Mouse (Mus musculus): ENCODE measurements at regions not wholly inside any gene's neighbourhood (a gene's known extent, or its start where the extent isn't known, plus 50 kb on each side); places are given as distances from the start of the nearest gene placed in this dataset.

DNA sequence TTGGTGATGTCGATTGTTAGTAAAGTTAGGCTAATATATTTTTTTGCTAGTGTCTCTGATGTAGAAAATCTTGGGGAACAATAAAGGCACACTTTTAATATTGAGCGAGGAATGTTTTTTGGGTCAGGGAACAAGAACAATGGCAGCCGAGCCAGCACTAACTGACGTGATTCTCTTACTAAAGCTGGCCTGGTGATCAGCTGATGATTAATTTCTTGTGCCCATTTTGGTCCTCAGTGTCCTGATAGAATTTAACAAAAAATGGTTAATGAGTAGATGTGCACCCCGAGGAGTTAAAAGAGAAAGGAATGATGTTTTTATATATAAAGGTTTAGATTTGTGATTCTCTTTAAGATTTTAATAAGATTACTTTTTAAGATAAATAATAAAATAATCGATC, 289.0 kb upstream of the Adgrl2 start:
- Histone ChIP-seq H3K4me1 (replicated peaks) (peaks cover 3% of the 10 kb centered on the region; the same call in 1 of the 2 replicates), H3K27ac (no peak overlapping the region), H3K27me3 (ENCODE audit: insufficient read depth, poor library complexity, severe bottlenecking) (peaks cover 7% of the 10 kb centered on the region; the same call in 1 of the 2 replicates), H3K4me3 (no peak overlapping the region), H3K36me3 (no peaks in the 10 kb centered on the region), H3K9me3 (no peaks in the 10 kb centered on the region)
- no peak for DNase-seq (ENCODE audit: low spot score)
- 69% methylated on average over 6 of the region's 6 CpGs for WGBS

DNA sequence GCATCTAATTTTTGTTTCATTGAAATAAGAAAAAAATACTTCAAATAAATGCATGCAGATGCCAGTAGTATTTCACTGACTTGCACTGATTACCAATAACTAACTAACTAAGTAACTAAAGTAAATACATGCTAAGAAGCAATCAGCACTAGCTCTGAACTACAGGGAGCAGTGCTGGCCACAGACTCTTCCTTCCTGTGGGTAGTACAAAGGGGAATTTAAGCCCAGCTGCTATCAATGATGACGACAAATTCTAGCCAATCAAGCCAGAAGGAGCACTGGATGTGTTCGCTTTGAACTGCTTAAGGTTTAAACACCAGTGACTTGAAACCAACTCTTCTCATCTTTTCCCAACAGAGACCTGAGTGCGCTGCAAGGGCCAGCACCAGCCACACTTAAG, 287.5 kb upstream of the Adgrl2 start:
- no peaks in the 10 kb centered on the region for H3K36me3 ChIP-seq
- no peak for DNase-seq (ENCODE audit: low spot score)
- WGBS, result 83% methylated on average over 3 of the region's 3 CpGs
- 0 out of 2 replicates have a peak, but pooled peaks cover 5% of the 10 kb centered on the region for H3K27me3 ChIP-seq (ENCODE audit: insufficient read depth, poor library complexity, severe bottlenecking)
- no peaks in the 10 kb centered on the region; the same call in 1 of the 2 replicates for H3K4me1 ChIP-seq (replicated peaks)
- no peak overlapping the region for H3K27ac ChIP-seq
- H3K9me3 ChIP-seq, result no peaks in the 10 kb centered on the region
- no peak overlapping the region for H3K4me3 ChIP-seq

DNA sequence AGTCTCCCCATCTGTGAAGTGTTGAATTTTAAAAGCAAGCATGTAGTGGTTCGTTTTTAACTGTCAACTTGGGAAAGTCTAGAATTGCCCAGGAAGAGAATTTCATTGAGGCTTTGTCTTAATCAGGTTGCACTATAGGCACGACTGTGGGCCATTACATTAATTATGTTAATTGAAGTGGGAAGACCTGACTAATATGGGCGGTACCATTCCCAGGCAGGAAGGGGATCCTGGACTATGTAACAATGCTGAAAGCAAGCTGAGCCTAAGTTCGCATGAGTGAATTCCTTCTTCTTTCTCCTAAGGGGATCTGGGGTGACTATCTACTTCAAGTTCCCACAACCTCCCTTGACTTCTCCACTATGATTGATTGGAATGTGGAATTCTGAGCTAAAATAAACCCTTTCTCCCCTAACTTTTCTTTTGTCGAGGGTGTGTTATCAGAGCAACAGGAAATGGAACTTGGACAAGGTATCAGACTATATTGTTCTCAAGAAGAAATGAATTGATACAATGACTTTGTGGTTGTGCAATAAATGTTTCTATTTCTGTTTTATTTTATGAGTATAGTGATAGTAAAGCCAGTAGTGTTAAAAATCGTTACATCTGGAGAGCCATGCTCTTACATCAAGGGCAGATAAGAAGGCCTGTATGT, 285.2 kb upstream of the Adgrl2 start:
- DNase-seq (ENCODE audit: low spot score), result no peak
- Histone ChIP-seq H3K4me3 (no peak overlapping the region), H3K27ac (no peak overlapping the region), H3K4me1 (replicated peaks) (no peaks in the 10 kb centered on the region), H3K27me3 (ENCODE audit: insufficient read depth, poor library complexity, severe bottlenecking) (no peaks in the 10 kb centered on the region), H3K9me3 (no peaks in the 10 kb centered on the region), H3K36me3 (no peaks in the 10 kb centered on the region)
- WGBS, result 83% methylated on average over 6 of the region's 6 CpGs

DNA sequence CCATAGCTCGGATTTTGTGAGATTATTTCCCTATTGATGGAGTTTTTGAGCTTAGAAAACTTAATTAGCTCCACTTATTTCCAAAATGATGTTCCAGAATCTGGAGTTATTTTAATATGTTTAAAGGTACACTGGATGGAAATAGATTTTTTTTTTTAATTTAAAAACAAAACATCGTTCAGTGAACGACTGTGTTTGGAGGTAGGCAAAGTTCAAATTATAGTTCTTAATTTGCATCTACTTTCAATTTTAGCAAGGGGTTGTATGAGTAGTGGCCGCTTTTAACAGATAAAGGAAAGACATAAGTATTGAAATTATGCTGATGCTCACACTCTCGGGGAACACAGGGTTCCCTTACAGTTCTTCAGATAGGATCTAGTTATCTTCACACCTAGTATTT, 284.6 kb upstream of the Adgrl2 start:
- no peak overlapping the region for H3K27ac ChIP-seq
- no peaks in the 10 kb centered on the region for H3K36me3 ChIP-seq
- WGBS, result 86% methylated on average over 5 of the region's 5 CpGs
- H3K4me1 ChIP-seq (replicated peaks), result no peaks in the 10 kb centered on the region
- no peaks in the 10 kb centered on the region for H3K9me3 ChIP-seq
- no peak for DNase-seq (ENCODE audit: low spot score)
- no peaks in the 10 kb centered on the region for H3K27me3 ChIP-seq (ENCODE audit: insufficient read depth, poor library complexity, severe bottlenecking)
- H3K4me3 ChIP-seq, result no peak overlapping the region

DNA sequence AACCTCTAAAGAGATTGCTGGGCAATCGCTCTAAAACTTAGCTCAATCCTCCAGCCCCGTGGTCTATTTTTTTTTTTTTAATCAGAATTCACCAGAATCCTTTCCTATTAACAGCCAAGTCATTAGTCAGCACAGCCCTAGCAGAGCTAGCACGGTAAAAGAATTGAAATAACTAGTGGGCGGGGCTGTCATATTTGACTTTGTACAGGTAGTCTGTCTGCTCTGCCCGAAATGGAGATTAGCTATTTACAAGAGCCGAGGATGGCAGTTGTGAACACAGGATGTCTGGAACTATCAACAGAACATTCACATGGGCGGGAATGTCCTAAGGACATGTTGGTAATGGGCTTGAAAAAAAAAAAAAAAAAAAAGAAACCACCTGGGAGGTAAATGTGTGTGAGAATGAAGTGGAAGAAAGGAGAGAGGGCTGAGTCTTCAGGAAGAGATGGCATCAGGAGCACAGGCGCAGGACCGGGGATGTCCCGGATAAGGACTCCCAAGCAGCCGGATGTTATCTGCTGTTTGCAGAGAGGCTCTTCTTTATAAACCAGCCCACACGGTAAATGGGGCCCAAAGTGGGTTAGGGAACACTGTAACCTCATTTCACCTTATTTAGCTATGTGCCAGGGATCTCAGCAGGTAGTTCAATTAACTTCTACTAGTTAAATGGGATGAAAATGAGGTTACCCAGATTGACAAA, 283.8 kb upstream of the Adgrl2 start:
- Histone ChIP-seq H3K4me3 (no peak overlapping the region), H3K4me1 (replicated peaks) (no peaks in the 10 kb centered on the region), H3K9me3 (no peaks in the 10 kb centered on the region), H3K27me3 (ENCODE audit: insufficient read depth, poor library complexity, severe bottlenecking) (no peaks in the 10 kb centered on the region), H3K27ac (no peak overlapping the region), H3K36me3 (no peaks in the 10 kb centered on the region)
- DNase-seq (ENCODE audit: low spot score), result no peak
- 73% methylated on average over 12 of the region's 12 CpGs for whole genome bisulfite sequencing

DNA sequence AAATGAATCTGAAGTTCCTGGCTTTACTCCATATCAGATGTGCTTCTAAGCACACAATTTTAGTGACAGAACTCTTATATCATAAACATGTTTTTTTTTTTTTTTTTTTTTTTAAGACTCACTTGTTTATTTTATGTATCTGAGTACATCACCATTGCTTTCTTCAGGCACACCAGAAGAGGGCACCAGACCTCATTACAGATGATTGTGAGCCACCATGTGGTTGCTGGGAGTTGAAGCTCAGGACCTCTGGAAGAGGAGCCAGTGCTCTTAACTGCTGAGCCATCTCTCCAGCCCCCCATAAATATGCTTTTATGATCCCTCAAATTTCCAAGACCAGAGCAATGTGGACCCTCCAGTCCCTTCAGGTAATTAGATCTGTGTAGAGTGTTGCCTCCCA, 280.1 kb upstream of the Adgrl2 start:
- no peak overlapping the region for H3K27ac ChIP-seq
- H3K36me3 ChIP-seq, result no peaks in the 10 kb centered on the region
- H3K4me1 ChIP-seq (replicated peaks), result no peaks in the 10 kb centered on the region
- H3K27me3 ChIP-seq (ENCODE audit: insufficient read depth, poor library complexity, severe bottlenecking), result no peaks in the 10 kb centered on the region
- no peak overlapping the region for H3K4me3 ChIP-seq
- DNase-seq (ENCODE audit: low spot score), result no peak
- H3K9me3 ChIP-seq, result no peaks in the 10 kb centered on the region

DNA sequence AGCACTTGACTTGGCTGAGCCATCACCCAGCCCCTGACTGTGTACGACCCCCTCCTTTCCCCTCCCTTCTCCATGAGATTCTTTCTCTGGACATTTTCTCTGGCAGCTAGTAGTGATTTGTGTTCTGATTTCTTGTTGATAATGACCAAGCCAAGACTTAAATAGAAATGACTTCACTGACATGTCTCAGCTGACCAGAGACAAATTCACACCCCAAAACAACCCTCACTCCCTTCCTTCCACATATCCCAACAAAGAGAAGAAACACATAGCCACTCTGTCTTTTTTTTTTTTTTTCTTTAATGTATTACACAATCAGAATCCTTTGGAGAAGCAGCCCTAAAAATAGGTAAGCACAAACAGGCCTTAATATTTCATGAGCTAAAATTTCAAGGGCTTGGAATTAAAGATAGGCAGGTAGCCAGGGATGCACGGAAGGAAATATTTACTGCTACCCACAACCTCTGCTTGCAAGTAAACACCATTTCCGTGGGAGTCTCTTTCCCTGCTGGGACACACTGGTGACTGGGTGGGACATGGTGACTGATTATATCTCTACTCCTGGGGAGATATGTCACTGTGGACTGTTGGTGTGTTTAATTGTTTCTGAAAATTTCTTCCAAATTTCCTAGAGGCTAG, 272.1 kb upstream of the Adgrl2 start:
- DNase-seq (ENCODE audit: low spot score), result no peak
- 89% methylated on average over 3 of the region's 3 CpGs for WGBS
- 0 out of 2 replicates have a peak, but pooled peaks cover 4% of the 10 kb centered on the region for H3K27me3 ChIP-seq (ENCODE audit: insufficient read depth, poor library complexity, severe bottlenecking)
- H3K27ac ChIP-seq, result no peak overlapping the region
- no peak overlapping the region for H3K4me3 ChIP-seq
- H3K9me3 ChIP-seq, result no peaks in the 10 kb centered on the region
- no peaks in the 10 kb centered on the region for H3K36me3 ChIP-seq
- peaks cover 19% of the 10 kb centered on the region for H3K4me1 ChIP-seq (replicated peaks)

DNA sequence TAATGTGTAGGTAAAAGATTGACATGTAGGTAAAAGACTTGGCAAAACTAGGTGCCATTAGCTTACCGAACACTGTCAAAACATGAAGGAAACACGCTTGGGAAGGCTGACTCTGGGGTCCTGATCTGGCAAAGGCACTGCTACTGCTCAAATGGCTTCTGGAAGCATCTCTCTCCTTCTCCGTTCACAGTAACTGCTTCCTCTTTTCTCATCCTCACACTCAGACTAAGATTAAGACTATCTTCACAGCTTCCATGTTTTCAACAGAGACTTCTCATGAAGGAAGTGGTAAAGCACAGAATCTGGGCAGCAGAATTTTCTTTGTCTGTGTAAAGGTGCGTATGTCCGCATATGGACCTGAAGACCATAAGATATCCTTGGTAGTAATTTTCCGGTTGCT, 271.4 kb upstream of the Adgrl2 start:
- WGBS, result 94% methylated on average over 6 of the region's 6 CpGs
- no peak overlapping the region for H3K4me3 ChIP-seq
- H3K27me3 ChIP-seq (ENCODE audit: insufficient read depth, poor library complexity, severe bottlenecking), result 0 out of 2 replicates have a peak, but pooled peaks cover 4% of the 10 kb centered on the region
- no peak for DNase-seq (ENCODE audit: low spot score)
- H3K27ac ChIP-seq, result no peak overlapping the region
- peaks cover 22% of the 10 kb centered on the region for H3K4me1 ChIP-seq (replicated peaks)
- no peaks in the 10 kb centered on the region for H3K9me3 ChIP-seq
- no peaks in the 10 kb centered on the region for H3K36me3 ChIP-seq

DNA sequence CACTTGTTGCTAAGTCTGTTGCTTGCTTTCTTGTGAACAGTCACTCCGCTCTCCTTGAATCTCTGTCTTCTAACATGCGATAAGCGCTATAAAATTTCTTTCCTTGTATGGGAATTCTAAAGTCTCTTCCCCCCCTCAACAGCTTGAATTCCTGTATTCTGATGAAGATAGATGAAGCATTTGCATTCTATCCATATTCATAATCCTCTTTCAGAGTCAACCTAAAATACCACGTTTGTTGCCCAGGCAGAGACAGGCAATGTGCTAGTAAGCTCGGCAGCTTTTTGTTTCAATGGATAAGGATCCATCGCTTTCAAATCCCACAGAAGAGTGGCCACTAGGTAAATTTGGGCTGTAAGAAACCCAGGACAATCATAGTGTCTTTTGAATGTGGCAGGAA, 268.5 kb upstream of the Adgrl2 start:
- Histone ChIP-seq H3K27me3 (ENCODE audit: insufficient read depth, poor library complexity, severe bottlenecking) (peaks cover 14% of the 10 kb centered on the region; the same call in 1 of the 2 replicates), H3K4me1 (replicated peaks) (peaks cover 22% of the 10 kb centered on the region), H3K9me3 (no peaks in the 10 kb centered on the region), H3K4me3 (no peak overlapping the region), H3K36me3 (no peaks in the 10 kb centered on the region), H3K27ac (no peak overlapping the region)
- 62% methylated on average over 6 of the region's 6 CpGs for WGBS
- no peak for DNase-seq (ENCODE audit: low spot score)

DNA sequence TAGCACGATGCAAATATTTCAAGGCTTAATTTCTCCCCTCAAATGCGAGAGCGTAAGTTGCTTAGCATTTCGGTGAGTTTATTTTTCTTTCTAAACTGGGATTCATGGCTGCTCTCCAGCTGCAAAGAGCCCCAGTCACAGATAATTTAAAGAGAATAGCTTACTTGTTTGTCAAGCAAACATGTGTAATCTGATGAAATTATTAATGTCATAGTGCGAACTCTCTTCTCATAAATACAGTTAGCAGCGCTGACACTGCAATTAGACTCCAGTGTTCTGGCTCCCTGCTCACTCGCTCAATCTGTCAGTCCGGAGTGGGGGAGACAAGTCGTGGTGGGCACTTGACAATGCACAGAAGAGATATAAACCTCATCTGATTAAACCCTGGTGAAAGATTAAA, 266.5 kb upstream of the Adgrl2 start:
- Histone ChIP-seq H3K4me1 (replicated peaks) (peaks cover 31% of the 10 kb centered on the region), H3K36me3 (no peaks in the 10 kb centered on the region), H3K27ac (no peak overlapping the region), H3K4me3 (no peak overlapping the region), H3K9me3 (no peaks in the 10 kb centered on the region), H3K27me3 (ENCODE audit: insufficient read depth, poor library complexity, severe bottlenecking) (peaks cover 21% of the 10 kb centered on the region; the same call in 1 of the 2 replicates)
- WGBS, result 82% methylated on average over 9 of the region's 9 CpGs
- DNase-seq (ENCODE audit: low spot score), result no peak

DNA sequence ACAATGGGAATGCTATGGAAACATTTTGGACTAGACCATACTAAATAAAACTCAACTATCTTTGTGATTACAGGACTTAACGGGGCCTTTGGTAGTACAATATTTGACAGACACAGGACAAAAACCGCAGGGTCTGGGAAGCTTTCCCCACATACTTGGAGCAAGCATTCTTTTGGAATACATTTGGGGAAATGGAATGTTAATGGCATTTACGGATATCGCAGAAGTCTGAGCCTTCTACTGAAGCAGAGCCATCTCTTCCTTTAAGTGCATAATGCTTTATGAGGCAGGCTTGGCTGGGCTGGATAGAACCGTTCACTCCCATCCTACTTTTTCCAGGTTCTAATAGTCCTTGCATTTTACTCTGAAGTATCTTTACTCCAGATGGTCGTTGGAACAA, 262.7 kb upstream of the Adgrl2 start:
- no peaks in the 10 kb centered on the region for H3K9me3 ChIP-seq
- peaks cover 24% of the 10 kb centered on the region for H3K4me1 ChIP-seq (replicated peaks)
- WGBS, result 91% methylated on average over 6 of the region's 6 CpGs

DNA sequence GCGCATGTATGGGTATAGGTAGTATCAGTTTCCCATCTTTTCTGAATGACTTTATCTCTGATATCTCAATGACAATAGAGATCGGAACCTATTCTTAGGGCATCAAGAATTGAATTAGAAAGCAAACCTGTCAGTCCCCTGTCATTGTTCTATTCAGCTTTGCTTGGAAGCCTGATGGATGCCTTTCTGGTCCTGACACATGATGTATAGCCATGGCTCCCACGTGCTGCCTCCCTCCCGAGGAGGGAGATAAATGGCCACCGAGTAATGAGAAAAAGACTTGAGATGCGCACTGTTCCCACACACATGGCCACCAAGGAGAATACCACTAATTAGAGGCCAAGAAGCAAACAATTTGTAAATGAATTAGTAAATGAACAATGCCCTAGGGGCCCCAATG, 261.8 kb upstream of the Adgrl2 start:
- WGBS, result 35% methylated on average over 6 of the region's 6 CpGs
- no peaks in the 10 kb centered on the region for H3K36me3 ChIP-seq

More for the DNA sequence above, 262.7 kb upstream of the Adgrl2 start:
- Histone ChIP-seq H3K4me3 (no peak overlapping the region), H3K36me3 (no peaks in the 10 kb centered on the region), H3K27me3 (ENCODE audit: insufficient read depth, poor library complexity, severe bottlenecking) (peaks cover 34% of the 10 kb centered on the region), H3K27ac (no peak overlapping the region)
- no peak for DNase-seq (ENCODE audit: low spot score)

DNA sequence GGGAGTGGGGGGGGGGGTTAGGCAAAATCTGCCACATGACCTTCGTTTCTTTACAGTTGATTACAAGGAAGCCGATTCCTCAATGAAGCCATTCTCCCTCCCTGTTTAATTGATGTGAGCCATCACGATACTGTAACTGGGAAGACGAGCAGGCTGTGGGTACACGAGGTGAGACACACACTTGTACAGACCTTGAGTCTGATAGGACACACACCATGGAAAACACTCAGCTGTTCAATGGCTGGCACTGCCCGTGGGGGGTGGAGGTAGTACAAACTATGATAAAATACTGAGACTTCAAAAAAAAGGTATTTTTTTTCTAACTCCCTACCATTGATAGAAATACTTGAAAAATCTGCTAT, 257.3 kb upstream of the Adgrl2 start:
- Histone ChIP-seq H3K4me1 (replicated peaks) (peaks cover 23% of the 10 kb centered on the region), H3K4me3 (no peak overlapping the region), H3K27me3 (ENCODE audit: insufficient read depth, poor library complexity, severe bottlenecking) (peaks cover 13% of the 10 kb centered on the region), H3K36me3 (no peaks in the 10 kb centered on the region), H3K27ac (no peak overlapping the region), H3K9me3 (no peaks in the 10 kb centered on the region)
- no peak for DNase-seq (ENCODE audit: low spot score)
- WGBS, result 90% methylated on average over 6 of the region's 6 CpGs

More for the DNA sequence above, 261.8 kb upstream of the Adgrl2 start:
- Histone ChIP-seq H3K4me1 (replicated peaks) (peaks cover 24% of the 10 kb centered on the region), H3K27me3 (ENCODE audit: insufficient read depth, poor library complexity, severe bottlenecking) (peaks cover 34% of the 10 kb centered on the region), H3K4me3 (no peak overlapping the region), H3K9me3 (no peaks in the 10 kb centered on the region), H3K27ac (no peak overlapping the region)
- peak; percentile 24 for DNase-seq (ENCODE audit: low spot score)
